Mouse (Mus musculus): ENCODE measurements around the gene Mcur1. TPM values are rescaled to one million over a fixed set of nuclear protein-coding genes. Genes with fewer than 3 reads are reported as not detected.

Mcur1 gene
- polyA plus RNA-seq, 1 experiment: 24.3 TPM

- no peak for DNase-seq (ENCODE audit: extremely low spot score in 1 of 2, low spot score in 1 of 2)
Observed at GRCm38 (mm10) chr13:43566184-43566583, 6.2 kb upstream of the Mcur1 start.

- peak; percentile 51 to 97 for DNase-seq (ENCODE audit: extremely low spot score in 1 of 2, low spot score in 1 of 2)
Observed at GRCm38 (mm10) chr13:43565346-43565745, 5.4 kb upstream of the Mcur1 start.

- DNase-seq (ENCODE audit: extremely low spot score in 1 of 2, low spot score in 1 of 2): no peak
Observed at GRCm38 (mm10) chr13:43564733-43565132, 4.7 kb upstream of the Mcur1 start.

- DNase-seq (ENCODE audit: extremely low spot score in 1 of 2, low spot score in 1 of 2): no peak
Observed at GRCm38 (mm10) chr13:43562726-43563125, 2.7 kb upstream of the Mcur1 start.

GRCm38 (mm10) chr13:43560458-43561411 is 744 bp upstream of the Mcur1 start:
- DNase-seq (ENCODE audit: extremely low spot score in 1 of 2, low spot score in 1 of 2): no peak

GRCm38 (mm10) chr13:43558959-43559358 is 1.0 kb downstream of the Mcur1 start:
- no peak for DNase-seq (ENCODE audit: extremely low spot score in 1 of 2, low spot score in 1 of 2)

GRCm38 (mm10) chr13:43558357-43558756 is 1.6 kb downstream of the Mcur1 start:
- no peak for DNase-seq (ENCODE audit: extremely low spot score in 1 of 2, low spot score in 1 of 2)

GRCm38 (mm10) chr13:43556913-43557542 is 3.0 kb downstream of the Mcur1 start:
- DNase-seq (ENCODE audit: extremely low spot score in 1 of 2, low spot score in 1 of 2): no peak

GRCm38 (mm10) chr13:43555321-43555720 is 4.7 kb downstream of the Mcur1 start:
- DNase-seq (ENCODE audit: extremely low spot score in 1 of 2, low spot score in 1 of 2): no peak

- DNase-seq (ENCODE audit: extremely low spot score in 1 of 2, low spot score in 1 of 2): no peak
Observed at GRCm38 (mm10) chr13:43554827-43555226, 5.2 kb downstream of the Mcur1 start.

GRCm38 (mm10) chr13:43550676-43551075 is 9.3 kb downstream of the Mcur1 start:
- no peak for DNase-seq (ENCODE audit: extremely low spot score in 1 of 2, low spot score in 1 of 2)

- DNase-seq (ENCODE audit: extremely low spot score in 1 of 2, low spot score in 1 of 2): no peak
Observed at GRCm38 (mm10) chr13:43549870-43550269, 10.1 kb downstream of the Mcur1 start.

- DNase-seq (ENCODE audit: extremely low spot score in 1 of 2, low spot score in 1 of 2): no peak
Observed at GRCm38 (mm10) chr13:43549078-43549698, 10.8 kb downstream of the Mcur1 start.

- no peak for DNase-seq (ENCODE audit: extremely low spot score in 1 of 2, low spot score in 1 of 2)
Observed at GRCm38 (mm10) chr13:43548617-43549016, 11.4 kb downstream of the Mcur1 start.

- peak; percentile 75 to 94 for DNase-seq (ENCODE audit: extremely low spot score in 1 of 2, low spot score in 1 of 2)
Observed at GRCm38 (mm10) chr13:43546861-43547260, 13.1 kb downstream of the Mcur1 start.

GRCm38 (mm10) chr13:43540205-43540815 is 19.7 kb downstream of the Mcur1 start:
- peak in 1 of 2 experiments; percentile 32 for DNase-seq (ENCODE audit: extremely low spot score in 1 of 2, low spot score in 1 of 2)

GRCm38 (mm10) chr13:43539409-43539808 is 20.6 kb downstream of the Mcur1 start:
- no peak for DNase-seq (ENCODE audit: extremely low spot score in 1 of 2, low spot score in 1 of 2)

- DNase-seq (ENCODE audit: extremely low spot score in 1 of 2, low spot score in 1 of 2): no peak
Observed at GRCm38 (mm10) chr13:43537854-43538253, 22.1 kb downstream of the Mcur1 start.

GRCm38 (mm10) chr13:43534015-43534414 is 26.0 kb downstream of the Mcur1 start:
- no peak for DNase-seq (ENCODE audit: extremely low spot score in 1 of 2, low spot score in 1 of 2)

GRCm38 (mm10) chr13:43530832-43531693 is 28.9 kb downstream of the Mcur1 start:
- DNase-seq (ENCODE audit: extremely low spot score in 1 of 2, low spot score in 1 of 2): peak; percentile 70 to 72

All from frontal cortex, adult 2 months (tissue).